Mouse (Mus musculus) adrenal gland, postnatal 36 days (tissue): Measurements from ENCODE around the gene Map7d1. TPM values are rescaled to one million over a fixed set of nuclear protein-coding genes. Genes with fewer than 3 reads are reported as not detected.

Experiments used
- DNase-seq, 2 experiments: peaks; one replicate each; pipeline ENCODE4 v3.0.0; 2021; ENCODE audit warnings: mixed read lengths in 1 of 2
- total RNA-seq, 2 experiments: library from RNA; stranded (reverse); gene quantifications; 2 replicates each; pipeline ENCODE4 v1.2.3; 2021

Gene Map7d1
- total RNA-seq, 2 experiments from 2014 or later: 47.7 to 84.9 TPM

- DNase-seq: peak; percentile 100
Observed at GRCm38 (mm10) chr4:126202303-126203181, 53.6 kb downstream of the Map7d1 start, which contains the start of gene Thrap3. Gene Thrap3 (minus strand): TSS chr4:126202760.

DNA sequence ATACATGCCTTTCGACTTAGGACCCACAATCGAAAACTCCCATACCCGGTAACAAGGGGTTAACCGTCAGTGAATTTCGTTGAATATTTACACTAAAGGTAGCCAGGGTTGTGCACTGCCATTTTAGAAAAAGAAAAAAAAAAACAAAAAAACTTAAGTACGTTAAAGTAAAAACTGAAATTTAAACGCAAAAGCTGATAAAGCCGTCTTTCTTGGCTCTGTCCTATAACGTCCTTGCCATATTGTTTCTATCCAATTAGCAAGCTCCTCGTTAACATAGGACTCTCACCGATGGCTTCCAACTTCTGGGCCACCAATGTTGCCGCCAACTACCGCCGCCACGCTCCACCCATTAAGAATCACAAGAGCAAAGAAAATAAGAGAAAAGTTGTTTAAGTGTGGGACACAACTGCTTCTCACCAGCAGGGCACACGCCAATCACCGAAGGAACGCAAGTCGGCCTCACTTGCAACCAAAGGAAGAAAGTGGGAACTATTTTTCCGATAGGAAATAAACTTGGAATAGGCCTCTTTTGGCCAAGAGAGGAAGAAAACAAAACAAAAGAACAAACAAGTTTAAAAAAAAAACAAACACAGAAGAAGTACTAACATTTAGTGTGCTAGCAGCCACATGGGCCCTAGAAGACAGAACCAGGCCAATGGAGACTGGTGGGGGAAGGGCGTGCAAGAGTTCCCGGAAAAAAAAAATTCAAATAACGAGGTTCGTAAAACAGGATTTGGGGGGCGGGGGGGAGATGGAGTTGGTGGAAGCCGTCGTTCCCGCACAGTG, 54.4 kb downstream of the Map7d1 start:
- peak; percentile 44 to 56 for DNase-seq

GRCm38 (mm10) chr4:126200656-126201055, 55.5 kb downstream of the Map7d1 start:
- no peak for DNase-seq

GRCm38 (mm10) chr4:126200036-126200435, 56.1 kb downstream of the Map7d1 start:
- DNase-seq: no peak

DNA sequence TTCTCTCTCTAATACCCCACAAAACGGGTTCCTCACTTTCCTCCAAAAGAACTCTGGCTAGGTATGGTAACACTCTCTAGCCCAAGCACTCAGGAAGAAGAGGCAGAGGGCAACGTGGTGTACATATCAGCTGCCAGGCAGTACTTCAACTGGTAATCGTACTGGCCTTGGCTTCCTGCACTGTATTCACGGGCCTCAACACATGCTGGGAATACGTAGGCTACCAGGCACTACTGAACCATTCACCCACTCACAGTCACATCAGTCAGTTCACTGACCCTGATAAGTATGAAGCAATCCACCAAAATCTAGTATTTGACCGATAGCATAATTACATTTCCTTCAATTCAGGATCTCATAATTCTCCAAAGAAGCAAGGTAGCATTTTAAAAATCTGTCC, 56.6 kb downstream of the Map7d1 start:
- no peak for DNase-seq

DNA sequence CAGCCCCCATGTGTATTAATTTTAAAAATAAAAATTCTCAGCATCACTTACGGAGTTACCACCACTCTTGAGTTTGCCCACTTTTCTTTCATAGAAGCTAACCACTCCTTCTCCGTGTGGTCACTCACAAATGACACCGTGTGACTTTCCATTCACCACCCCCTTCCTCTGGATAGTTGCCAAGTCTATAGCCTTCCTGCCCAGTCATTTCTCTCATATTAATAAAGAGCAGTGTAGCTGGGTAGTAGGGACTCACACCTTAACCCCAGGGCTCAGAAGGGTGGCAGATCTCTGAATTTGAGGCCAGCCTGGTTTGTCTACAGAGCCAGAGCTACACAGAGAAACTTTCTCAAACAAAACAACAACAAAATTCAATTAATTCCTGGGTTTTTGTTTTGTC, 58.7 kb downstream of the Map7d1 start:
- DNase-seq: peak; percentile 40 to 44

- no peak for DNase-seq
Observed at GRCm38 (mm10) chr4:126194916-126195315, 61.2 kb downstream of the Map7d1 start.

DNA sequence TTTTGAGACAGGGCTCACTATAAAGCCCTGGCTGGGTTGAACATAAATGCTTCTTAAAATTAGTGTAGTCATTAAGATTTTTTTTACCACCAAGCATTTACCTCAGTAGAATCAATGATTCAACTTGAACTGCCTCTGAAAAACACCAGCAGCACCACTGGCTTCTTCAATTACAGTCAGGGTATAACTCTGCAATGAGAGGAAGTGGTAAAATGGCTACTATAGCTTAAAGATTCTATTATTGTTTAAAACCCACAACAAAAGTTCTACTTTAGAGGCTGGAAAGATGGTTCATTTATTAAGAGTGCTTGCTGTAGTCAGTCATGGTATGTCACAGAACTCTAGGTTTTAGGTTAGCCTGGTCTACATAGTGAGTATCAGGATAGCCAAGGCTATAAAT, 61.9 kb downstream of the Map7d1 start:
- DNase-seq: no peak

GRCm38 (mm10) chr4:126190636-126191035, 65.5 kb downstream of the Map7d1 start:
- DNase-seq: peak; percentile 55 to 63

DNA sequence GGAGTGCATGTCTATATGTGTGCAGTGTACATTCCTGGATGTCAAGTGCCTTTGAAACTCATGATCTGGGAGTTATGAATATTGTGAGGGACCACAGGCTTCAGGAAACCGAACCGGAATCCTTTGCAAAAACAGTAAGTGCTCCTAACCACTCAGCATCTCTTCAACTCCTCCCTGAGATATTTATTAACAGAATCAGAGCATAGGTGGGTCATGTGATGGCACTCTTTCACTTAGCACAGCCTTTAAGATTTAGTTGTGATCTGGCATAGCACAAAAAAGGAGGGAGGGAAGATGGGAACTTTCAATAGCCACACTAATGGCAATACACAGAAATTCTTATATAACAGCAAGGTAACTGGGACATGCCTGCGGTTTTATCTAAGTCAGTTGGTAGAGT, 69.0 kb downstream of the Map7d1 start:
- no peak for DNase-seq

DNA sequence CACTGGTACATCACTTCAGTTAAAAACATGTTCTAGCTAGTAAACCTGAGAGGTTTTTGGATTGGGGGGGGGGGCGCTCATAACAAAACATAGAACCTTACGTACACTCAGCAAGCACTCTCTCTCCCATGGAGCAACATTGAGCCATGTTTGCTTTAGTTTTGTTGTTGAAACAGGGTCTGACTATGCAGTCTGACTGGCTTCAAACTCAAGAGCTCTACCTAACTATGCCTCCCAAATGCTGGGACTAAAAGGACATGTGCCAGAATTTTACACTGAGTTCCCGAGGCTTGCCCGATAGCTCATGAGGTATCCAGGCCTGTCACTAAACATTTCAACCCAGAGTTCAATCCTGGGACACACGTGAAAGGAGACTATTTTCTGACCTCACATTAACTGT, 73.1 kb downstream of the Map7d1 start:
- no peak for DNase-seq

Other genes starting within 250 kb of the Map7d1 start
- 1 to 10 TPM; 1.1 to 2.2 TPM for gene Csf3r, start 231.8 kb downstream of the Map7d1 start, total RNA-seq
- 10 to 100 TPM; 76.6 to 90.3 TPM for gene Mrps15, start 209.4 kb downstream of the Map7d1 start, total RNA-seq
- 10 to 100 TPM in 1 of 2 experiments, 1 to 10 TPM in 1; 9.7 to 15.2 TPM for gene Oscp1, start 197.8 kb downstream of the Map7d1 start, total RNA-seq
- 10 to 100 TPM; 21.8 to 40.1 TPM for gene Lsm10, start 159.7 kb downstream of the Map7d1 start, total RNA-seq
- 10 to 100 TPM; 52.4 to 63.1 TPM for gene Stk40, start 152.4 kb downstream of the Map7d1 start, total RNA-seq
- 10 to 100 TPM; 24.1 to 29.0 TPM for gene Eva1b, start 108.6 kb downstream of the Map7d1 start, total RNA-seq
- 1 to 10 TPM; 2.9 to 3.8 TPM for gene Sh3d21, start 92.9 kb downstream of the Map7d1 start, total RNA-seq
- gene Thrap3, start 53.6 kb downstream of the Map7d1 start, total RNA-seq: 100 to 1,000 TPM; 186 to 192 TPM
- gene Trappc3, start 6.0 kb upstream of the Map7d1 start, total RNA-seq: 10 to 100 TPM; 88.7 to 96.5 TPM
- 1 to 10 TPM; 3.0 to 3.2 TPM for gene Col8a2, start 30.4 kb upstream of the Map7d1 start, total RNA-seq
- gene Adprhl2, start 65.4 kb upstream of the Map7d1 start, total RNA-seq: 10 to 100 TPM; 31.2 to 34.2 TPM
- gene Tekt2, start 69.3 kb upstream of the Map7d1 start, total RNA-seq: 1 to 10 TPM; 1.4 TPM
- 10 to 100 TPM; 18.4 to 30.4 TPM for gene Ago3, start 173.2 kb upstream of the Map7d1 start, total RNA-seq
- gene Ago1, start 212.2 kb upstream of the Map7d1 start, total RNA-seq: 10 to 100 TPM; 29.9 to 38.7 TPM